Mouse (Mus musculus): Measurements from ENCODE around the gene Sat2. TPM values are rescaled to one million over a fixed set of nuclear protein-coding genes. Genes with fewer than 3 reads are reported as not detected.

The Sat2 gene
- polyA plus RNA-seq (2017; shearing (Covaris generic)) = not detected

DNA sequence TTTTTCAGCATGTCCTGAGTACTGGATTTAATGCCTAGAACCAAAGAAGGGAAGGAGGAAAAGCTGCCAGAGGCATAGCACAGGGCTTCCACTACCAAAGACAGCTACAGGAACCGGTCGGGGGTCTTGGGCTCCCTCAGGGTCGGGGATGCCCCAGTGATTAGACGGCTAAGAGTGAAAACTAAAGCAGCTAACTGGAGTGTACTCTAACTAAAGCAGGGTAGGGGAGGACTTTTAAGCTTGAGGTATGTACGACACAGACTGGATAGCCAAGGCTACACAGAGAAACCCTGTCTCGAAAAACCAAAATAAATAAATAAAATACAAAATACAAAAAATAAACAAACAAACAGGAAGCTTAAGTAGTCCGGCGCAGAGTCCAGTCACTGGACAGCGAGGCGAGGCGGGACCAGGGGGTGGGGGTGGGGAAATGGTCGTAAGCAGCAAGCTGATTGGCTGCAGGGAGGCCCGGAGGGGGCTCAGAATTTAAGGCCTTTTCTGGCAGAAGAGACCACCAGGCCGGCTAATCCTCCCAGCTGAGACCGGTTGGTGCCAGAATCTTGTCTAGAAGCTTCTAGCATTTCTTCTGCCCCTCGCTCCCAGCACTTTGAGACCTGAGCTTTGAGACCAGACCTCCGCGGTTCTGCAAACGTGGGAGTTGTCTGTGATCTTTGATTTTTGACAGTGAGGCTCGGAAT, at the start of gene Sat2:
Gene Sat2 (plus strand): TSS at position 454 of the 698 bp plus-strand sequence.
- no peak for ATAC-seq

DNA sequence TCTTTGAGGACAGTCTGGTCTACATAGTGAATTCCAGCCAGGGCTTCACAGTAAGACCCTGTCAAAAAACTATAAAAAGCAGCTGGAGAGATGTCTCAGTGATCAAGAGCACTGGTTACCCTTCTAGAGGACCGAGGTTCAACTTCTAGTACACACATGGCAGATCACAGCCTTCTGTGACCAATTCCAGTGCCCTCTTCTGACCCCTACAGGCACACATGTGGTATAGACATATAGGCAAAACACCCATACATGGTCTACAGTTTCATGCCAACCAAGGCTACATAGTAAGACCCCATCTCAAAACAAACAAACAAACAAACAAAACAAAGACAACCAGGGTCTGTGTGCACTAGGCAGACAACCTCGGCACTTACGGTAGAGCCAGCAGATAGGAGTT, 46.6 kb upstream of the Sat2 start:
- no peak for ATAC-seq

DNA sequence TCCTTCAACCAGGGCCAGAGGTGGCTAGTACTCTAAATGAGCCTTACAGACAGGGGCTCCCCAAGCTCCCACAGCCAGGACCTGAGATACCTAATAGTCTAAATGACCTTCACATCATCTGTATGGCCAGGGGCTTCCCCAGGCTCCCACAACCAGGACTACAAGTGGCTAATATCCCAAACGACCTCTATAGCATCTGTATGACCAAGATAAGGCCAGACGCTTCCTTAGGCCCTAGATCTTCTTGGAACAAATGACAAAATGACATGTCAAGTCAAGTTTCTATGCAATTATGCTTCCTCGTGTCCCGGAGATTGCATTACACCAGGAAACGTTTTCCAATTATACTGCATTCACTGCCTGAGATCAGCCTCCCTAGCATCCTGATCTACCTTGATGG, 45.5 kb upstream of the Sat2 start:
- ATAC-seq = no peak

DNA sequence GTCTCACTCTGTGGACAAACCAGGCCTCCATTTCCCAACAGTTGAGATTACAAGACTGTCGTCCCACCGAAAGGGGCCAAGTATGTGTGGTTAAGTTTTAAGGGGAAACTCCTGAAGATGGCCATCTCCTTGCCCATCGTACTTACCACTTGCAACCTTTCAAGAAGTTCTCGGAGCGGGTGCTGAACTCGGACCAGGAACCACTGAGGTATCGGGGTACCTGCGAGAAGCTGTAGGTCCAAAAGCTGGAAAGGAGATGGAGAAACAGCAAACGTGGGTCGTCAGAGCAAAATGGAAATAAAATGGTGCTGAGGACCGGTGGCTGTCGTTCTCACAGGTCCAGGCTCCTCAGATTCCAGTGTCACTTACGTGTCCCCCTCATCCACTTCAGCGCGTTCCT, 43.5 kb upstream of the Sat2 start:
- ATAC-seq = no peak

DNA sequence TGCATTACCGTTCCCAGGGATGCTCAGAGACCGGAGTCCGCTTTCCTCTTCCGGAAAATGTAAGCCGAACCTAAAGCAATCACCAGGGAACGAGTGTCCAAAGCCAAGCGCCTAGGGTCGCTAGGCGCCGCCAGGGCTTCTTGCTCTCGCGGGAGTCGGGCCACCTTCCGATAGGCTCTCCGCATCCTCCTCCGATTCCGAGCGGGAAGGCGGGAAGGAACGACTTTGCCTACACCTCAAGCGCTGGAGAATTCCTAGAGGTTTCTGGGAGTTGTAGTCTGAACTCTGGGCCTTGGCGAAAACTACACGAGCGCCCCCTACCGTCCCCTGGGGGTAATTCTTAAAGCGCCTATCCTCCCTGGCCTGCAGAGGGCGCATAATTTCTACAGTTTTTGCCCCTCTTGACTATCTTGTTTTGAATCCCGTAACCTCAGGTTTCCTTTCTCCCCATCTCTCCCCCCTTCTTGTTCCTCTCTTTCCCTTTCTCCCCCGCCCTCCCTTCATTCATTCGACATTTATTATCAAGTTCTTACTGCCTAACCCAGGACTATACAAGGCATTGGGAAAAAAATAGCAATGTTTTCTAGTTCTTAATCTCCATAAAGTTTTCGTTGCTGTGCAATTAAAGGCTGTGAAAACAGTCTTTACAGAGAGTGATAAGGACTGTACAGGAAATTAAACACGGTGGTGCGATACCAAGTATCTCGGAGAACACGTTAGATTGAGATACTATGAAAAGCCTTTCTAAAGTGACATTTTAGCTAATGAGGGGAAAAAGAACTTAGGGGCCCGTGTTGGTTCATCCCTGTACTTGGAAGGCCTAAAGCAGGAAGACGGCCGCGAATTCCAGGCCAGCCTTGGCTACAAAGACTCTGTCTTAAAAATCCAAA, 42.5 kb upstream of the Sat2 start:
- peak; percentile 64 for ATAC-seq

DNA sequence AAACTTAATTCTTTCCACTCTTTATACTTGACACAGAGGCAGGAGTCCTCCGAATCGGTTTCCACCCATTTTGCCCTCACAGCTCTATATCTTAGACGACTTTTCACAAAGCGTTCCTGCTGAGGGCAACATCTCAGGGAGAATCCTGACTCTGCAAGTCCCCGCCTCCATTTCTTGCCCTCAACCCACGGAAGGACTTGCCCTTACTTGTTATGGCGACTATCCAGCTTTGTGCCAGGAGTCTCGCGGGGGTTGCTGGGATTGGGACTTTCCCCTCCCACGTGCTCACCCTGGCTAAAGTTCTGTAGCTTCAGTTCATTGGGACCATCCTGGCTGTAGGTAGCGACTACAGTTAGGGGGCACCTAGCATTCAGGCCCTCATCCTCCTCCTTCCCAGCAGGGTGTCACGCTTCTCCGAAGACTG, 41.7 kb upstream of the Sat2 start, which contains the start of the genes Wrap53 and Trp53:
Gene Wrap53 (minus strand): TSS at position 165 of the 424 bp plus-strand sequence.
Gene Trp53 (plus strand): TSS at position 269 of the 424 bp plus-strand sequence.
- ATAC-seq = peak; percentile 64

DNA sequence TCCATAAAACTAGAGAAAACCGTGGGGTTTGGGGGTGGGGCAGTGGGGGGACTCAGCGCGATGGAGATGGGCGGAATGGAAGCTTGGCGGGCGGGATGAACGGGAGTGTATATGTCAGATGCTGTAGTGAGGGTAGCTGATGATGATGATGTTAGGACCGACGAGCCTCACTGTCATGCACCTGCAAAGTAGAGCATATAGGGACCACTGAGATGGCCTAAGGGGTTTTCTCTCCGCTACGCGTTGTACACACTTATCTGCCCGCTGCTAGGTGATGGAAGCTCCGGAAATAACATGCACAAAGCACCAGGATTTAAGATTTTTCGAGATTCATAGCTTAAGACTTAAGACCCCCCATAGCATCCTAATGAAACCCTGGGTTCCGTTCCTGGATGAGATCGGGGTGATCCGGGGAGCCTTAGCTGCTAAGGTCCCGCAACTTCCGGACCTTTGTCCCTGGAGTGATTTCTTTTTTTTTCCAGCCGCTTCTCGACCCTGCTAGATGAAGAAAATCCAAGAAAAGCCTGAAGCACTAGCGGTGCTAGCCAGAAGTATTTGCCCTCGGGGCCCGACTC, 41.2 kb upstream of the Sat2 start:
- ATAC-seq = no peak

DNA sequence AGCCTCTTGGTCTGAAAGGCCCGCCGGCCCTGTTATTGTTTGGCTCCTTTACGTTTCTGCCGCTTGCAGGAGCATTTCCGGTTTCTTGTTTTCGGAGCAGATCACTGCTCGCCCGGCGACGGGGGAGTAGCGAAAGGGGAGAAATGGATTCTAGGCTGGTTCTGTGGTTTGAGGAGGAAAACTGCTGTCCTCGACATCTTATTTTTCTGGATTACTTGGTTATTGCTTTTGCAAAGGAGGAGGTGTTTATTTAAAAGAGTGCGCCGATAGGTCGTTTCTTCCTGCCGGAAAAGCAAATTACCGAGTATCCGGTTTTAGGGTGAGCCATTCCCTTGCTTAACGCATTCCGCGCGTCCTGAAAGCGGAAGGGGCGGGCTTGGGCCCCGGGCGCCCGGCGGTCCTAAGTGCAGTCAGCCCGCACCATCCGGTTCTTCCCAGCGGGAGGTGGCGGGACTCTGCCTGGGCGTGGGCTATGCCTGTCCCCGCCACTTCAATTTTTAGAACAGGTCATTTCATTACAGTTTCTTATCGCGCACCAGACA, 40.6 kb upstream of the Sat2 start:
- ATAC-seq = peak; percentile 66

DNA sequence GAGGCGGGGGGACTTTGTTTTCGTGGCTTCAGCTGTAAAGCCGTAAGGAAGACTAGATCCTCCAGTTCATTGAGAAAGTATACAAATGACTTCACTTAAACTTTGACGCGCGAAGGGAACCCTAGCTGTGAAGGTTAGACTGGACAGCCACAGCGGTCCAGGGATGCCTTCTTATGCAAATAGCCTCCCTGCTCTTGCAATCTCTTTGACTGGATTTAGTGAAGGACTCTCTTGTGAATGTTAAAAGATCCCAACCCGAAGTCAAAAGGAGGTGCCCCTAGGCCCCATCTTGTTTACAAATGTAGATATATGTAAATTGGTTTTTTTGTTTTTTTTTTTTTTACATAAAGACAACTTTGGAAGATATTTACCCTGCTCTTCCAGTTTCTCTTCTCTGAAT, 40.0 kb upstream of the Sat2 start:
- no peak for ATAC-seq

DNA sequence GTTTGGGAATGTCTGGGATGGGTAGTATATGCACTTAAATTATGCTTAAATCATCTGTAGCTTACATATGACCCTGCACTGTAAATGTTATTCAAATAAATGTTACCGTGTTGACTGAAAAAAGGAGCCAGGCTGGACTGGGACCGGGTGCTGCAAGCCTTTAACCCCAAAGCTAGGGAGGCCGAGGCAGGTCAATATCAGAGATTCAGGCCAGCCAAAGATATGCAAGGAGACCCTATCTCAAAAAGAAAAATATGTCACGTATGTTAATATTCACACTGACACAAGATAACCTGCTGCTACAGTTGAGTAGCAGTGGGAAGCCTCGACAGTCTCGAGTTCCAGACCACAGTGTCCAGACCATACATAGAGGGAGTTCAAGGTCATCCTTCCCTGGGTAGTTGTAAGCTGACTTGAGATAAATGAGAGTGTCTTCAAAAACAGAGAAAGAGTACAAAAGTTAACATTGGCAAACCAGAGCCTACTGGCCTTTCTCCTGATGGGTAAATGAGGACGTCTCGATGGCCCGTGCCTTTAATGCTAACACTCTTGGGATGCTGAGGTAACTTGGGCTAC, 39.5 kb upstream of the Sat2 start:
- ATAC-seq = no peak

DNA sequence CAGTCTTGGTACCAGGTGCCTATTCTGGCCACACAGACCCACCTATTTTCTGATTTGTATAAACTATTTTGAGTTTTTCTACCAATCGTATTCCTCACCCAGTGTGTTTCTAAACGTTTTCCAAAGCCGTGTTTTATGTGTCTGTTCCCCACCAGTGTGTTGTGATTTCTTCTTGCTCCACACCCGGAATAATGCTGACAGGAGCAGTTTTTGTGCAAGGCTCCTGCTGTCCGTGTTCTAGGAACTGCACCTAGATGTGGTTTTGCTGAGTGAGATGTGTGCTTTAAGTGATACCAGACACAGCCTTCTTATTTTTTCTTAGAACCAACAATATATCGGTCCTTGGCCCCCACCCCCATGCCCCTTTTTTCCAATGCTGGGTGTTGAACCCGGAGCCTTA, 37.8 kb upstream of the Sat2 start:
- ATAC-seq = no peak

DNA sequence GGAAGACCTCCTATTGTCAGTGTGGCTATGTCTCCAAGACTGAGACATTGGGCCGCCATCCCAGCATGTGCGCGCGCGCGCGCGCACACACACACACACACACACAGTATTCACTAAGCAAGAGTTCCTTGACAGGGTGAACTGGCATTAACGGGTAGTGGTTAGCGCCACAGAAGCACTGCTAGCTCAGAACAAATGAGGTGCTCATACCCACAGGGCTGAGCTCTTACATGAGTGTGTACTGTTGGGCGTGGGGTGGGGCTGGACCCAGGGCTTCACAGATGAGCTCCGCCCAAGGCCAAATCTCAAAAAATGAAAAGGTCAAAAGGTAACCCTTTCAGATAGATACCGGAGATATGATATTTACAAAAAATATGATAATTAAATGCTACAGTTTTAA, 36.9 kb upstream of the Sat2 start:
- ATAC-seq = no peak

DNA sequence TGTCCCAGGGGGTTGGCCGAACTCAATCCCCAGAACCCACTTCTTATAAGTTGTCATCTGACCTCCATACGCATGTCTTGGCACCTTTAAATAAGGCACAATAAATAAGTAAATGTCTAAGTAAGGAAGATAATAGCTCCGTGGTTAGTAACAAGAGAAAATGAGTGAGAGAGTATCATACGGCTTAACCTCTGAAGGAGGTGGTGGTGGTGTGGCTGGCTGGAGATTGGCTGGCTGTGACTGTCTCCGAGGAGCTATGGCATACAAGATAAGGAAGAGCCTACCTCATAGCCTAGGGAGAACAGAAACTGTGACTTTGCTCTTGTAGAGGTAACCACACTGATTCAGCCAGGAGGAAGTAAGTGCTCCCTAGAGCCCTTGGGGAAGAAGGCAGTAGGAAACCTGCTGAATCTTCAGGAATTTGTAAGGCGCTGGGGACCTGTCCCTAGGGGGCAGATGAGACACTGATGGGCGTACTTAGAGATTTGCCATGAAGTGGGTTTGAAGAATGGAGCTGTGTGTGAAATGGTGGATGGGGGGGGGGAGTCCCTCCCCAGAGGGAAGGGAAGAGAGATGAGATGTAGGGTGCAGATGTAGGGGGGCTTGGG, 36.0 kb upstream of the Sat2 start:
- no peak for ATAC-seq

DNA sequence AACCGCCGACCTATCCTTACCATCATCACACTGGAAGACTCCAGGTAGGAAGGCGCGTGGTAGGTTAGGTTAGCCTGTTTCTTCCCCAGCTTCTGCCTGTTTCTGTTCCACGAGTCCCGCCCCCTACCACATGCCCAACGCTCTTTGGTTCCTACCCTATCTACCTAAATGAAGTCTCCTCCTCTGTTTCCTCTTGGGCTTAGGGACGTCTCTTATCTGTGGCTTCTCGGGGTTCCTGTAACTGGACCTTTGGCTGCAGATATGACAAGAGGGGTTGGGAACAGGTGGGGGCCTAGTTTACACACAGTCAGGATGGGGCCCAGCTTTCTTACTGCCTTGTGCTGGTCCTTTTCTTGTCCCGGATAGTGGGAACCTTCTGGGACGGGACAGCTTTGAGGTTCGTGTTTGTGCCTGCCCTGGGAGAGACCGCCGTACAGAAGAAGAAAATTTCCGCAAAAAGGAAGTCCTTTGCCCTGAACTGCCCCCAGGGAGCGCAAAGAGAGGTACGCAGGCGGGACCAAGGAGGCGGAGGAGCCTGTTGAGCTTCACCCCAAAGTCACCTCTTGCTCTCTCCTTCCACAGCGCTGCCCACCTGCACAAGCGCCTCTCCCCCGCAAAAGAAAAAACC, 32.5 kb upstream of the Sat2 start:
- no peak for ATAC-seq

DNA sequence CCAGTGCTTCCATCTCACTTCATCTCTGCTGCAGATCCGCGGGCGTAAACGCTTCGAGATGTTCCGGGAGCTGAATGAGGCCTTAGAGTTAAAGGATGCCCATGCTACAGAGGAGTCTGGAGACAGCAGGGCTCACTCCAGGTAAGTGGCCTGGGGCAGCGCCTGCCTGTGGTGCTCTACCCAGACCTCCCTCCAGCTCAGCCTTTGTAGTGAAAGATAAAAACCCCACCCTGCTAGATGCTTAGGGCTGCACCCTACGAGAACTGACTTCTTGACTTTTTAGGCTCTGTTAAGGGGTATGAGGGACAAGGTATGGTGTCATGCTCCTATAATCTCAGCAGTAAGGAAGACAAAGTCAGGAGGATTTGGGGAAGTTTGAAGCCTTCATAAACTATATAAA, 31.2 kb upstream of the Sat2 start:
- ATAC-seq = no peak

DNA sequence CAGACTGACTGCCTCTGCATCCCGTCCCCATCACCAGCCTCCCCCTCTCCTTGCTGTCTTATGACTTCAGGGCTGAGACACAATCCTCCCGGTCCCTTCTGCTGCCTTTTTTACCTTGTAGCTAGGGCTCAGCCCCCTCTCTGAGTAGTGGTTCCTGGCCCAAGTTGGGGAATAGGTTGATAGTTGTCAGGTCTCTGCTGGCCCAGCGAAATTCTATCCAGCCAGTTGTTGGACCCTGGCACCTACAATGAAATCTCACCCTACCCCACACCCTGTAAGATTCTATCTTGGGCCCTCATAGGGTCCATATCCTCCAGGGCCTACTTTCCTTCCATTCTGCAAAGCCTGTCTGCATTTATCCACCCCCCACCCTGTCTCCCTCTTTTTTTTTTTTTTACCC, 30.4 kb upstream of the Sat2 start:
- ATAC-seq = no peak

DNA sequence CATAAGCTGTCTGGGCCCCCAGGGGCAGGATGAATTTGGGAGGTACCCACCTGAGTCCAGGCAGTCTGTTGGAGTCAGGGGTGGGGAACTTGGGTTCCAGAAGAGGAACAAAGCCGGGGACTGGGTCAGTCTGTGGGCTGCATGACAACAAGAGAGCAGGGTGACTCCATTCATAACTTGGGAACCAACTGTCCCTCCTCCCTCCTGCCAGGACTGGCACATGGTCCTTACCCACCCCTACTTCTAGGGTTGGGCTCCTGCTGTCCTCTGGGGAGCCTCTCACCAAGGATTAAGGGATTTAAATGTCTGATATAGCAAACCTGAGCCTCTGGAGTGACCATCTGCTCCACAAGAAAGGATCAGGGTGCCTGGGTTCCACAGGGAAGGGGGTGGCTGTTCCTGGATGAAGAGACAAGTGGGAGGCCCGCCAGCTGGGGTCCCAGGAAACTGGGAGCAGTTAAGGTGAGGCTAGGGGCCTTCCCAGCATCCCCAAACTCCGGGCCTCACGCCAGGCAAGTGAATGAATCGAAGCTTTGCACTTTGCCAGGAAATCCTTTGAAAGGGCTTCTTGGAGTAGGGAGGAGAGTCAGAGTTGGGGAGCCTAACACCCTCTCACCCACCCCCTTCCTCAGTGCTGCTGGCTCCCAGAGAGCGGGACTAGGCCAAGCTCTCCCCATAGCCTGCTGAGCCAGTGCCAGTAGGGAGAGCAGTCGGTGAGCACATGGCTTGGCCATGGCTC, 29.8 kb upstream of the Sat2 start:
- no peak for ATAC-seq

DNA sequence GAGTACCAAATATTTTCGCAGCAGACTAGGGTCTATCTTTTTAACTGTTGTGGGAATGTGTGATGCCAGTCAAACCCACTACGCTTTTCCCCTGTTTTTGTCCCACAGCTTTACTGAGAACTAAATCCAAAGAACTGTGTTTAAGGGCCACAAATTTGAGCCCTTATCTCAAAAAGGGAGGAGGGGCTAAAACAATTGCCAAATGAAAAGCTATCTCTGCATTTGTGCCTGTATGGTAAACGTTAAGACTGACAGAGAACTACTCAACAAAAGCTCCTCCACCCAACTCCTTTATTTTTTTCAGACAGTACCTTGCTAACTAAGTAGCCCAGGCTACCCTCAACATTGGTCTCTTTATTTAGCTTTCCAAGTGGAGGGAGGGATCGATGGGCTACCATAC, 29.0 kb upstream of the Sat2 start:
- ATAC-seq = no peak

DNA sequence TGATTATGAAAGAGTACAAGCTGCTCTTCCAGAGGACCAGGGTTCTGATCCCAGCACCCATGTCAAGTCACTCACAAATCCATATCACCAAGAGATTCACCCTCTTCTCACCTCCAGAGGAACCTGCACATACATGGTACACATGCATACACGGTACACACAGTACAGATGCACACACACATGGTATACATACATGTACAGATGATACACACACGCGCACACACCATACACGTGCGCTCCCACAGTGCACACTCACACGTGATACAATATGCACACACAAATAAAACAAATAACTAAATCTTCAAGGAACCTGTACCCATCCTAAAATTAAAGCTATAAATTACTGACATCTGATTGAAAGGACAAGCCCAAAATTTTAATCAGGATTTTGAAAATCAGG, 27.0 kb upstream of the Sat2 start:
- ATAC-seq = no peak

DNA sequence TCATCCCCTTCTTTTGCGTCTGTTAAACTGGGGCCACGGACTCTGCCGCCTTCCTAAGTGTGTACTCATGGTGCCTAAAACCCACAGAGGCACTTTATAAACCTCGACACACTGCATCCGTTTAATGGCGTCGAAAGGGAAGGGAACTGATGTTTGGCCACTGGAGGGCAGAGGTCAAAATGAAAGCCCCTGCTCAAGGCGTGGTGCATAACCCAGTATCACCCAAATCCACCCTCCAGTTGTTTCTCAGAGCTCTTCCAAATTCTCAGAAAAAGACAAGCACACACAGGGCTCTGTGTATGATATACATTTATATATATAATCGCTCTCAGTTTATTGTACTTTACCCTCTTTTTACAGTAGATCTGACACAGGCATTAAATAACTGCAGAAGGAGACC, 22.4 kb upstream of the Sat2 start:
- ATAC-seq = no peak

DNA sequence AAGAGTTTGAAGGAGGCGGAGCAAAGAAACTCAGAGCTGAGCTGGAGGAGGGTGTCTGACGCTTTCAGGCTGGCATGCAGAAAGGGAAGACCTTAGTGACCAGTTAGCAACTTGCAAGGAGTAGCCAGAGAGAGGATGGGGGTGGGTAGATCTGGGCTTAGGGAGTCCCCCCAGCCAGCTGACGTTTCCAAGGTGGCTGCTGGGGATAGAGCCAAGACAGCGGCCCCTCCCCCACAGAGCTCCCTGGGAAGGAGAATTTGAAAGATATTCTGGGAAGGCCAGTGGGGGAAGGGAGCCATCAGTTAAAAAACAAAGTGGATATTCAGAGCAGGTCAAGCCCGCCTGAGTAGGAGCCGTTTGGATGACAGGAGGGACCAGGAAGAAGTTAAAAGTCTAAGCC, 21.7 kb upstream of the Sat2 start:
- no peak for ATAC-seq
